Comparison of ENCODE assay signal across 7 mouse cellular contexts in genomic region chr13:110280028-110280562, GRCm38 (mm10). TPM values are rescaled to one million over a fixed set of nuclear protein-coding genes. Genes with fewer than 3 reads are reported as not detected.
A peak's percentile ranks its signal among the peaks of the same experiment; 100 is the strongest.
DNase-seq lines count a peak whose midpoint lies in the region; ATAC-seq and TF ChIP-seq lines count a peak whose summit lies in the region.

No protein-coding gene starts in this region.

- peak overlapping the region; percentile 49 for H3K4me3 ChIP-seq in embryonic facial prominence, embryonic 13.5 days
- peak overlapping the region; percentile 35 for H3K4me3 ChIP-seq in heart, embryonic 11.5 days (ENCODE audit: low read depth, low read length)
- H3K4me3 ChIP-seq in kidney, embryonic 15.5 days (replicated peaks), result peak overlapping the region; percentile 49
- peak overlapping the region; percentile 43 for H3K4me3 ChIP-seq in limb, embryonic 13.5 days
- peak overlapping the region; percentile 65 for H3K4me3 ChIP-seq in midbrain, embryonic 13.5 days (replicated peaks)
- peak overlapping the region; percentile 35; the same call in 1 of the 2 replicates for H3K4me3 ChIP-seq in testis, adult 2 months (ENCODE audit: control insufficient read depth, low read depth, low read length)

- H3K9ac ChIP-seq in embryonic facial prominence, embryonic 13.5 days, result peak overlapping the region; percentile 41; the same call in 1 of the 2 replicates
- no peak overlapping the region for H3K9ac ChIP-seq in heart, embryonic 11.5 days (ENCODE audit: low read depth, low read length)
- 0 out of 2 replicates have a peak overlapping the region, but pooled peaks have one; percentile 17 for H3K9ac ChIP-seq in kidney, embryonic 15.5 days
- H3K9ac ChIP-seq in limb, embryonic 13.5 days, result peak overlapping the region; percentile 36; the same call in 1 of the 2 replicates
- peak overlapping the region; percentile 80 for H3K9ac ChIP-seq in midbrain, embryonic 13.5 days (replicated peaks)

- peaks cover 11% of the 10 kb centered on the region; the same call in 1 of the 2 replicates for H3K4me1 ChIP-seq in embryonic facial prominence, embryonic 13.5 days
- H3K4me1 ChIP-seq in heart, embryonic 11.5 days (ENCODE audit: control insufficient read depth, insufficient read depth, low read length), result 0 out of 2 replicates have a peak, but pooled peaks cover 3% of the 10 kb centered on the region
- H3K4me1 ChIP-seq in kidney, embryonic 15.5 days, result peaks cover 15% of the 10 kb centered on the region
- peaks cover 8% of the 10 kb centered on the region; the same call in 1 of the 2 replicates for H3K4me1 ChIP-seq in limb, embryonic 13.5 days
- peaks cover 11% of the 10 kb centered on the region; the same call in 1 of the 2 replicates for H3K4me1 ChIP-seq in midbrain, embryonic 13.5 days (replicated peaks)
- peaks cover 5% of the 10 kb centered on the region; the same call in 1 of the 2 replicates for H3K4me1 ChIP-seq in testis, adult 2 months (ENCODE audit: control insufficient read depth, insufficient read depth, low read length)

- H3K27me3 ChIP-seq in embryonic facial prominence, embryonic 13.5 days, result peaks cover 20% of the 10 kb centered on the region
- H3K27me3 ChIP-seq in heart, embryonic 11.5 days (ENCODE audit: control insufficient read depth, insufficient read depth, low read length), result no peaks in the 10 kb centered on the region; the same call in 1 of the 2 replicates
- peaks cover 24% of the 10 kb centered on the region for H3K27me3 ChIP-seq in kidney, embryonic 15.5 days
- peaks cover 18% of the 10 kb centered on the region for H3K27me3 ChIP-seq in limb, embryonic 13.5 days
- H3K27me3 ChIP-seq in midbrain, embryonic 13.5 days, result no peaks in the 10 kb centered on the region
- H3K27me3 ChIP-seq in testis, adult 2 months (ENCODE audit: control insufficient read depth, insufficient read depth, low read length), result no peaks in the 10 kb centered on the region

- TF ChIP-seq CTCF in brain, embryonic 14.5 days (IDR thresholded peaks at IDR 0.05; ENCODE audit: borderline replicate concordance, extremely low read depth, insufficient read depth, insufficient read length), result no peak
- TF ChIP-seq CTCF in testis, adult 2 months (IDR thresholded peaks at IDR 0.05; ENCODE audit: control insufficient read depth, insufficient read depth, insufficient replicate concordance, low read depth, low read length), result no peak

- DNase-seq in brain, embryonic 14.5 days (ENCODE audit: low read depth), result peak; percentile 98

- H3K36me3 ChIP-seq in embryonic facial prominence, embryonic 13.5 days, result no peaks in the 10 kb centered on the region
- no peaks in the 10 kb centered on the region for H3K36me3 ChIP-seq in heart, embryonic 11.5 days (ENCODE audit: control insufficient read depth, insufficient read depth, low read length)
- no peaks in the 10 kb centered on the region for H3K36me3 ChIP-seq in kidney, embryonic 15.5 days
- no peaks in the 10 kb centered on the region for H3K36me3 ChIP-seq in limb, embryonic 13.5 days
- H3K36me3 ChIP-seq in midbrain, embryonic 13.5 days, result no peaks in the 10 kb centered on the region
- H3K36me3 ChIP-seq in testis, adult 2 months (ENCODE audit: control insufficient read depth, insufficient read depth, low read length), result no peaks in the 10 kb centered on the region

- peak overlapping the region; percentile 78 for H3K4me2 ChIP-seq in embryonic facial prominence, embryonic 13.5 days
- peak overlapping the region; percentile 67 for H3K4me2 ChIP-seq in heart, embryonic 11.5 days
- H3K4me2 ChIP-seq in kidney, embryonic 15.5 days, result peak overlapping the region; percentile 86
- H3K4me2 ChIP-seq in limb, embryonic 13.5 days (replicated peaks), result peak overlapping the region; percentile 79
- peak overlapping the region; percentile 65 for H3K4me2 ChIP-seq in midbrain, embryonic 13.5 days (replicated peaks)

- no peaks in the 10 kb centered on the region for H3K9me3 ChIP-seq in embryonic facial prominence, embryonic 13.5 days
- no peaks in the 10 kb centered on the region for H3K9me3 ChIP-seq in heart, embryonic 11.5 days (replicated peaks; ENCODE audit: control insufficient read depth, low read length)
- no peaks in the 10 kb centered on the region for H3K9me3 ChIP-seq in kidney, embryonic 15.5 days (replicated peaks)
- no peaks in the 10 kb centered on the region for H3K9me3 ChIP-seq in limb, embryonic 13.5 days
- 0 out of 2 replicates have a peak, but pooled peaks cover 5% of the 10 kb centered on the region for H3K9me3 ChIP-seq in midbrain, embryonic 13.5 days

- TF ChIP-seq POLR2A in brain, embryonic 14.5 days (IDR thresholded peaks at IDR 0.05; ENCODE audit: borderline replicate concordance, extremely low read depth, insufficient read depth, insufficient read length, poor library complexity, severe bottlenecking), result peak; percentile 46; the same call in 1 of the 2 replicates
- TF ChIP-seq POLR2A in testis, adult 2 months (IDR thresholded peaks at IDR 0.05; ENCODE audit: control insufficient read depth, low read depth, low read length), result no peak

- ATAC-seq in embryonic facial prominence, embryonic 13.5 days (ENCODE audit: insufficient number of reproducible peaks, insufficient read depth, low FRiP score, low TSS enrichment, low read depth), result peak; percentile 80
- ATAC-seq in heart, embryonic 11.5 days (replicated peaks; ENCODE audit: insufficient number of reproducible peaks, low FRiP score, low TSS enrichment), result peak; percentile 91
- ATAC-seq in kidney, embryonic 15.5 days (replicated peaks; ENCODE audit: low FRiP score), result peak; percentile 100
- peak; percentile 100 for ATAC-seq in limb, embryonic 13.5 days (ENCODE audit: low FRiP score, low read depth)
- ATAC-seq in midbrain, embryonic 13.5 days, result peak; percentile 99

- WGBS in embryonic facial prominence, embryonic 13.5 days, result under 1% methylated on average over 24 of the region's 24 CpGs
- under 1% methylated on average over 24 of the region's 24 CpGs for WGBS in heart, embryonic 11.5 days (ENCODE audit: insufficient replicate concordance)
- WGBS in kidney, embryonic 15.5 days, result under 1% methylated on average over 24 of the region's 24 CpGs
- under 1% methylated on average over 24 of the region's 24 CpGs for WGBS in limb, embryonic 13.5 days
- under 1% methylated on average over 24 of the region's 24 CpGs for WGBS in midbrain, embryonic 13.5 days

- no peak overlapping the region for H3K27ac ChIP-seq in embryonic facial prominence, embryonic 13.5 days
- H3K27ac ChIP-seq in heart, embryonic 11.5 days (ENCODE audit: low read depth, low read length), result no peak overlapping the region
- no peak overlapping the region for H3K27ac ChIP-seq in kidney, embryonic 15.5 days
- H3K27ac ChIP-seq in limb, embryonic 13.5 days, result no peak overlapping the region
- H3K27ac ChIP-seq in midbrain, embryonic 13.5 days, result peak overlapping the region; percentile 88
- no peak overlapping the region for H3K27ac ChIP-seq in testis, adult 2 months (ENCODE audit: control insufficient read depth, insufficient read depth, low read depth, low read length)

RNA-seq across cellular contexts. Expression of gene Rab3c, which starts 0.7 kb away (rescaled TPM):
- 43.4 and 89.6 TPM in 2 replicates for polyA plus RNA-seq in brain, embryonic 14.5 days (2012; rRNA removed)
- polyA plus RNA-seq in embryonic facial prominence, embryonic 13.5 days (2015; fragmentation: Nextera tagmentation; extraction: Ambion mirVana), result 2.4 and 2.6 TPM in 2 replicates
- polyA plus RNA-seq in heart, embryonic 11.5 days (2014; fragmentation: Nextera tagmentation; extraction: Ambion mirVana), result 0.23 and 0.24 TPM in 2 replicates
- 0.41 and 2.9 TPM in 2 replicates for polyA plus RNA-seq in kidney, embryonic 15.5 days (2015; fragmentation: Nextera tagmentation; extraction: Ambion mirVana)
- 0.87 and 1.4 TPM in 2 replicates for polyA plus RNA-seq in limb, embryonic 13.5 days (2015; fragmentation: Nextera tagmentation; extraction: Ambion mirVana)
- polyA plus RNA-seq in midbrain, embryonic 13.5 days (2015; fragmentation: Nextera tagmentation; extraction: Ambion mirVana), result 207 and 215 TPM in 2 replicates
- 0.37 and 0.51 TPM in 2 replicates for polyA plus RNA-seq in testis, adult 2 months (2012; rRNA removed)

Comparison
In these comparisons a context has a peak if more than half of its experiments do, and no peak if none do; other contexts are left out.
1. RNA of gene Rab3c, which starts 0.7 kb away (polyA plus RNA-seq): 207 to 215 TPM in midbrain, embryonic 13.5 days and 43.4 to 89.6 TPM in brain, embryonic 14.5 days; 0.41 to 2.9 TPM in kidney, embryonic 15.5 days, 2.4 to 2.6 TPM in embryonic facial prominence, embryonic 13.5 days, 0.87 to 1.4 TPM in limb, embryonic 13.5 days, 0.37 to 0.51 TPM in testis, adult 2 months and 0.23 to 0.24 TPM in heart, embryonic 11.5 days; every median in the first group is over 10 times any median in the second.
2. Peak in every context shown above with its lines, with median percentiles within 50 percentile points of each other: ATAC-seq, H3K4me2 ChIP-seq and H3K4me3 ChIP-seq.